Mouse (Mus musculus) cortical plate, adult 2 months (tissue): ENCODE results near the gene Nfic. TPM values are rescaled to one million over a fixed set of nuclear protein-coding genes. Genes with fewer than 3 reads are reported as not detected.

Source experiments
- H3K27ac ChIP-seq: fragments of 200-500 bp; 2 replicates; pipeline ENCODE4 v1.5.1; 2012; ENCODE audit warnings: low read length, control low read depth, inconsistent platforms; ENCODE audit not compliant: insufficient read depth
- H3K4me1 ChIP-seq: fragments of 200-500 bp; 2 replicates; pipeline ENCODE4 v1.6.1; 2011; ENCODE audit warnings: low read length; ENCODE audit not compliant: control insufficient read depth, insufficient read depth
- H3K4me3 ChIP-seq: fragments of 200-500 bp; 2 replicates; pipeline ENCODE4 v1.5.1; 2011; ENCODE audit warnings: mild to moderate bottlenecking, low read length, control low read depth; ENCODE audit not compliant: insufficient read depth
- CTCF ChIP-seq: fragments of 200-500 bp; IDR thresholded peaks from 2 replicates; pipeline ENCODE4 v1.5.1; 2011; ENCODE audit warnings: mild to moderate bottlenecking, control low read depth, low read length; ENCODE audit not compliant: insufficient read depth; ENCODE audit errors: extremely low read depth
- POLR2A ChIP-seq: fragments of 200-500 bp; IDR thresholded peaks from 2 replicates; pipeline ENCODE4 v1.6.1; 2011; ENCODE audit warnings: mild to moderate bottlenecking, low read length, control low read depth; ENCODE audit not compliant: insufficient read depth; ENCODE audit errors: extremely low read depth
- polyA plus RNA-seq: library from polyadenylated mRNA; depleted of rRNA; stranded (reverse); fragments of >200 nt; gene quantifications from 2 replicates; pipeline ENCODE4 v1.2.3, GENCODE M21; 2012; rRNA removed

Nfic gene
- polyA plus RNA-seq, result 52.2 and 54.5 TPM in 2 replicates

GRCm38 (mm10) chr10:81455181-81455895 lies at the start of gene Nfic:
Gene Nfic, minus strand, starts transcription at chr10:81455635.
- no peak within 1 kb of the TSS for H3K27ac ChIP-seq
- H3K4me1 ChIP-seq, result no peaks in the 10 kb centered on the region
- no peak within 1 kb of the TSS for H3K4me3 ChIP-seq
- no peak for TF ChIP-seq POLR2A
- no peak for TF ChIP-seq CTCF

GRCm38 (mm10) chr10:81502658-81503057 lies 47.2 kb upstream of the Nfic start:
- TF ChIP-seq POLR2A, result no peak
- peak; percentile 89 for TF ChIP-seq CTCF
- peak overlapping the region; percentile 30 for H3K4me3 ChIP-seq
- no peaks in the 10 kb centered on the region for H3K4me1 ChIP-seq
- H3K27ac ChIP-seq, result no peak overlapping the region

- Histone ChIP-seq H3K4me3 (no peak overlapping the region), H3K27ac (no peak overlapping the region)
- TF ChIP-seq POLR2A (no peak), CTCF (no peak)
These were observed 46.4 kb upstream of the Nfic start for GRCm38 (mm10) chr10:81501863-81502262.

GRCm38 (mm10) chr10:81500032-81500431 lies 44.6 kb upstream of the Nfic start, which contains the start of gene S1pr4:
Gene S1pr4, minus strand, starts transcription at chr10:81500132.
- TF ChIP-seq POLR2A (no peak), CTCF (no peak)
- peak within 1 kb of the TSS; percentile 7; the same call in 1 of the 2 replicates for H3K27ac ChIP-seq
- H3K4me1 ChIP-seq, result no peaks in the 10 kb centered on the region; the same call in 1 of the 2 replicates
- no peak within 1 kb of the TSS for H3K4me3 ChIP-seq

More at GRCm38 (mm10) chr10:81501863-81502262, 46.4 kb upstream of the Nfic start:
- no peaks in the 10 kb centered on the region for H3K4me1 ChIP-seq

GRCm38 (mm10) chr10:81499250-81499901 lies 43.9 kb upstream of the Nfic start:
- Histone ChIP-seq H3K4me3 (no peak overlapping the region), H3K4me1 (peaks cover 4% of the 10 kb centered on the region), H3K27ac (peak overlapping the region; percentile 7; the same call in 1 of the 2 replicates)
- TF ChIP-seq POLR2A (no peak), CTCF (no peak)

GRCm38 (mm10) chr10:81498316-81499249 lies 43.1 kb upstream of the Nfic start:
- TF ChIP-seq POLR2A (no peak), CTCF (no peak)
- Histone ChIP-seq H3K27ac (peak overlapping the region; percentile 7; the same call in 1 of the 2 replicates), H3K4me1 (peaks cover 4% of the 10 kb centered on the region), H3K4me3 (no peak overlapping the region)

GRCm38 (mm10) chr10:81497401-81498270 lies 42.2 kb upstream of the Nfic start:
- no peak for TF ChIP-seq CTCF
- TF ChIP-seq POLR2A, result no peak
- Histone ChIP-seq H3K4me1 (peaks cover 4% of the 10 kb centered on the region), H3K27ac (no peak overlapping the region), H3K4me3 (peak overlapping the region; percentile 87; the same call in 1 of the 2 replicates)

- TF ChIP-seq POLR2A (no peak), CTCF (no peak)
- peak overlapping the region; percentile 87; the same call in 1 of the 2 replicates for H3K4me3 ChIP-seq
- peaks cover 4% of the 10 kb centered on the region for H3K4me1 ChIP-seq
- no peak overlapping the region for H3K27ac ChIP-seq
These were observed 41.5 kb upstream of the Nfic start for GRCm38 (mm10) chr10:81496969-81497368.
